Mouse (Mus musculus): ENCODE results near the gene Eid1. TPM values are rescaled to one million over a fixed set of nuclear protein-coding genes. Genes with fewer than 3 reads are reported as not detected.

Eid1 gene
- polyA plus RNA-seq (2017; shearing (Covaris generic)), result 10.8 TPM

GRCm38 (mm10) chr2:125672957-125673631 lies at the start of gene Eid1:
Gene Eid1, plus strand, starts transcription at chr2:125673095.

GRCm38 (mm10) chr2:125624837-125625351 lies 48.0 kb upstream of the Eid1 start, which contains the start of gene Cep152:
Gene Cep152, minus strand, starts transcription at chr2:125625113.

GRCm38 (mm10) chr2:125724086-125724430 lies 51.2 kb downstream of the Eid1 start, which contains the start of gene Shc4:
Gene Shc4, minus strand, starts transcription at chr2:125724148.

Other genes with a start within 250 kb of the Eid1 start
- gene Gm9913, start 168.0 kb upstream of the Eid1 start, polyA plus RNA-seq (2017; shearing (Covaris generic)), result not detected
- gene Fbn1, start 165.1 kb upstream of the Eid1 start, polyA plus RNA-seq (2017; shearing (Covaris generic)), result not detected
- 16.2 TPM for gene Cep152, start 48.0 kb upstream of the Eid1 start, polyA plus RNA-seq (2017; shearing (Covaris generic))
- 0.12 TPM for gene Shc4, start 51.1 kb downstream of the Eid1 start, polyA plus RNA-seq (2017; shearing (Covaris generic))
- gene Secisbp2l, start 109.8 kb downstream of the Eid1 start, polyA plus RNA-seq (2017; shearing (Covaris generic)), result 20.5 TPM
- gene Galk2, start 186.0 kb downstream of the Eid1 start, polyA plus RNA-seq (2017; shearing (Covaris generic)), result 41.8 TPM
- gene Cops2, start 186.0 kb downstream of the Eid1 start, polyA plus RNA-seq (2017; shearing (Covaris generic)), result 50.9 TPM

Data from CD4-positive, CD25-positive, alpha-beta regulatory T cell, adult 9 weeks (primary cell).